Mouse (Mus musculus): ENCODE results near the gene Cbx4.

Cbx4 gene

DNA sequence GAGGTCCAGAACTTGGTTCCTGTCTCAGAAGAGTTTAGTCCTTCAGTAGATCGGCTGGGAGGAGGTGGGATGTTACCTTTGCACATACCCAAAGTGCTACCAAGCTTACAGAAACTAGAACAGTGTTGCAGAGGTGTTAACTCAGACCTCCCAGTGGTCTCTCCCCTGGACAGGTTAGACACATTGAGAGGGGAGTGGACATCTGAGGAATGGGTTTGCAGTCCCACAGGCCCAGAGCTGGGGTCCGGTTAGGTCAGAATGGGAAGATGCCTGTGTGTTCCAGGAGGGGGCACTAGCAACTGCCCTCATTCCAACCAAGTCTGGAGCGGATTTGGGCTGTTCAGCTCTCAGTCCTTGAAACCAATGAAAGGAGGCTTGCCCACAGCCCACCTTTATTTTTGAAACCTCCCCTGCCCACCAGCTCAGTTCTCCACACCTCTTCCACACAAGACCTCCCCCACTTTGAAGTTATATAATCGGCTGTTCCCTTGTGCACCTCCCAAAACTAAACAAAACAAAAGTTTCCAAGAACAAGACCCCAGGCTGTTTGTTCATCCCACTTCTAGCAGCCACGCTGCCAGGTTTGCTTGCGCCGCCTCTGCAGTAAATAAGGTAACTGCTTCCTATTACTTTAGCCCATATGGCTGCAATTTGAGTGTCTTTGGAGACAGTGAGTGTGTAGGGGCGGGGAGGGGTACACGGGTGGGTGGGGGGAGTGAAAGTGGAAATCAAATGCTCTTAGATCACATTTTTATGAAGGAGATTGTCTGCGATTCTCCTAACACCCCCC, 42.1 kb downstream of the Cbx4 start:
- in situ Hi-C loops (cut with MboI, MseI): no loop called here

DNA sequence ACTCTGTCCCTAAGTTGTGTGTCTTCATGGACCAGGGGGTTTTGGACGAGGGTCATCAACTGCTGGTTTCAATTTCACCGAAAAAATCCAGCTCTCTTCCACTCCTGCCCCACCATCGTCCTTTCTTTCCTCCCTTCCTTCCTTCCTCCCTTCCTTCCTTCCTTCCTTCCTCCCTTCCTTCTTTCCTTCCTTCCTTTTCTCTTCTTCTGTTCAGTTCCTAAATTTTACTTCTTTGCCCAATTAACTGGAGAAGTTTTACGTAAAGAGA, 42.8 kb downstream of the Cbx4 start:
- in situ Hi-C loops (cut with MboI, MseI): no loop called here

DNA sequence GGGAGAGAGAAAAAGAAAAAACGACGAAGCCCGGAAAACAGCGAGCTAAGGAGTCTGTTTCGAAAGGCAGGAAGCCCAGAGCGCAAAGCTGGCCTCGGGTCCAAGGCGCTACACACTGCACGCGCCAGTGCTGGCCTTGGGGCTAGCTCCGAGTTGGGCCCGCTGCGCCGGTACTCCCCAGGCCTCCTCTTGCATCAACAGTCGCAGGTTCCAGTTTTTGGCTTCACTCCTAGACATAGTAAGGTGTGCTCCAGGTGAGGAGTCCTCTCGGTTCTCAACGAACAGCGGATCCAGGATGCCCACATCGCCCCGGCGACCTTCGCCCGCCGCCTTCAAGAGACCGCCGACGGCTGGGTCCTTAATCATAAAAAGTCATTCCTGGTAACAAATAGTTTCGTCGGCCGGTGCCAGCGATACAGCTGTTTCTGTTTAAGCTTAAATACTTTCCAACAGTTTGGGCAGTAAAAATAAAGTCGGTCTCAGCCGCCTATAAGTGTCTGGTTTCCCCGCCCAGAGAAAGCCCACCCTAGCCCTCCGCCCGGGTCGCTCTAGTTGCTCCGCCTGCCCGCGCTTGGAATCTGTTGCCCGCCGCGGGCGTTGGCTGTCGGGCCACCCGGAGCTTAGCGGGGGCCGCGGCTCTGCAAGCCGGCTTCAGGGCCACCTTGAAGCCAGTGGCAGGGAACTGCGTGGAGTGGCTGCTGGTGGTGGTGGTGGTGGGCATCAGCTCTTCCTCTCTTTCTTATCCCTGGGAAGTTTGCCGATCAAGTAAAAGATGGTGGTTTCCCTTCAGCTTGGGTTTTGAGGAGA, 43.4 kb downstream of the Cbx4 start:
- in situ Hi-C loops (cut with MboI, MseI): no loop called here

GRCm38 (mm10) chr11:119041750-119042465, 44.1 kb downstream of the Cbx4 start:
- in situ Hi-C loops (cut with MboI, MseI): no loop called here

GRCm38 (mm10) chr11:119041325-119041716, 44.7 kb downstream of the Cbx4 start:
- in situ Hi-C loops (cut with MboI, MseI): no loop called here

DNA sequence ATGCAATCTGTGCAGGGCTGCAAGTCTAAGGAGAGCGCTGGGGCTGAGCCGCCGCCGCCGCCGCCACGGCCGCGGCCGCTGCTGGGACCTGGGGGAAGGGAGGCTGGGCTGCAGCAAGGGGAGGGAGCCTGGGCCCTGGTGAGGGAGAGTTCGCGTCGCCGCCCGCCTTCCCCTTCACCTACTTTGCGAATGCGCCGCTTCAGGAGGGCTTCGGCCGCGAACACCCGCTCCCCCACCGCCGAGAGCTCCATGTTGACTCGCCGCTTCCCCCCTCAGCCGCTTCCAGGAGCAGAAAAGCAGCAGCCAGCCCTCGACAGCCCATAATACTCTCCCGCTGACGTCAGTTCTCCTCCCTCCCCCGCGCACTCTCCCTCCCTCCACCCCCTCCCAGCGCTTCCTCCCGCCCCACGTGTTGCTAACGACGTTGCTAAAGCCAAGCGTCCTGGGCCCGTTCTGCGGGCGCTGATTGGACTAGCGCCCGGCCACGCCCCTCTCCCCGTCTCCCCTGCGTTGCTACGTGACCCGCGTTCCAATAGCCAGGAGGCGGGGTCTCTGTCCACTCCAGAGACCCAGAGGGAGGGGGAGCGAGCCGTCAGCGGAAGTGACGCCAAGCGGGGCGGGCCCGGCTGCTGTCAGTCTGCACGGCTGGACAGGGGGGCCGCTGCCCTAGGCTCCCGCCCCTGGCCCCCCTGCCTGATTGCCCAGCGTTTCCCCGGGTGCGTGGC, 45.3 kb downstream of the Cbx4 start, which contains the start of gene Cbx8:
Cbx8 (minus strand) TSS at position 370 of the 725 bp plus-strand sequence.
- in situ Hi-C loops (cut with MboI, MseI): no loop called here

DNA sequence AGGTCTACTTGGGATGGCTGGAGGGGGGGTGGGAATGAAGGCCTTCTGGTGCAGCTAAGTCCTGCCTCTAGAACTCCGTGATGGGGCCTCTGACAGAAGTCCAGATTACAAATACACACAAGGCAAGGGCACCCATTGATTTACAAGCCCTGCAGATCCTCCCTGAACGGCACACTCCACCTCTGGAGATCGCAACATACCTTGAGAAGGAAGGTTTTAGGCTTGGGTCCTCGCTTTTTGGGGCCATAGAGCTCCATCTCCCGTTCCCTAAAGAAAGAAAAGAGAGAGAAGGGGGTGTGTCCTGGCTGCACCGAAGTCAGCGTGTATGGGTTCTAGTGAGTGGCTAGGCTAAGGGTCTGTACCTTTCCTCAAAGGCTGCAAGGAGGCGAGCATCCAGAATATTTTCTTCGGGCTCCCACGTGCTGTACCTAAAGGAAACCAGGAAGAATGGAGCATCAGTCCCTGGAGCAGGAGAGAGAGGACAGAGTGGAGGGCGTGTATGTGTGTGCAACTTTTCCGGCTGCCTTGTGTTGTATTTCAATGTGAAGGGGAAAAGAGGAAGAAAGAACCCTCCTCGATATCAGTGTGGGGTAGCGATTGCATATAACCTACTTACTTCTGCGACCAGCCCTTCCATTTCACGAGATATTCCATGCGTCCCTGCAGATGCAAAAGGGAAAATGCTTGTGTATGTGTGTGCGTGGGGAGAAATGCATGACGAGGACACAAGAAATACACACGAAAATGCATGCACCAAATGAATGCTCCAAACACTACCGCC, 46.1 kb downstream of the Cbx4 start:
- in situ Hi-C loops (cut with MboI, MseI): no loop called here

GRCm38 (mm10) chr11:119038744-119039484, 47.1 kb downstream of the Cbx4 start:
- in situ Hi-C loops (cut with MboI, MseI): no loop called here

DNA sequence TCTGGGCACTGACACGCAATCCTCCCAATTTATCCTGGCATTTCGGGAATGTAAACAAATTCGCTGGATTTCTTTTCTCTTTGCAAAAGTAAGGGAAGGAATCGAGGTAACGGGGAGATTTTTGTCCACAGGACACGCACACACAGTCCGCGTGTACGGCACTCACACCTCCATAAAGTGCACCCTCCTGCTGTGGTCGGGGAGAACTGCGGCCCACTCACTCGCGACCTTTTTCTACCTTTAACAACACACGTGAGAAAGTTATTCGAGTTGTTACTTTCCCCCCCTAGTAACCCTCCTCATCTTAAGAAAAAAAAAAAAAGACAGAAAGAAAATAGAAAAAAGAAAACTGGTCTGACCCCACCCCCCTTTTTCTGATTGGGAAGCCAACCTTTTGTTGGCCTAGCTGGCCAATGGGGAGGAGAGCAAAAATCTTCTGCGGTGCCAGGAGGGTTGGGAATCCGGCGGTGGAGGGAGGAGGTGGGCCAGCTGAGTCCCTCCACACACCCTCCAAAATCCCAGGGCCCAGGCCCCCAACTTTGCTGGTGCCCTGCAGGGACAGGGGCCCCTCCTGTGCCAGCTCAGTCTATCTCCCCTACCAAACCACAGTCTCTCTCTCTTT, 48.1 kb downstream of the Cbx4 start:
- in situ Hi-C loops (cut with MboI, MseI): no loop called here

GRCm38 (mm10) chr11:119036934-119037779, 48.9 kb downstream of the Cbx4 start:
- in situ Hi-C loops (cut with MboI, MseI): no loop called here

DNA sequence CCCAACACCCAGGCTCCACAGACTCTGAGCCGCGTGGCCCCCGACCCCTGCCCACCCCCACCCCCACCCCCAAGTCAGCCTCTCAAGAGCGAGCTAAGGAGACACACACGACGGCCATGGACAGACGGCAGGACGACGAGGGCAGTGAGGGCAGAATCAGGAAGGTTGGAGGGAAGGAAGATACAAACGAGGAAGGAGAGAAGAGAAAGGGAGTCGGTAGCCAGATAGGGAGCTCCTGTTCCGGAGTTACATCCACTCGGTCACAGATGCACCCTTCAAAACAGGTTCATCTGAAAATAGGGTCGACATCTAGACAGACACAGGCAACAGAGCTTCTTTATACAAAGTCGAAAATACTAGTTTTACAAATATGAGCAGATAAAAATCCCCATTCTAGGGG, 49.6 kb downstream of the Cbx4 start:
- in situ Hi-C loops (cut with MboI, MseI): no loop called here

DNA sequence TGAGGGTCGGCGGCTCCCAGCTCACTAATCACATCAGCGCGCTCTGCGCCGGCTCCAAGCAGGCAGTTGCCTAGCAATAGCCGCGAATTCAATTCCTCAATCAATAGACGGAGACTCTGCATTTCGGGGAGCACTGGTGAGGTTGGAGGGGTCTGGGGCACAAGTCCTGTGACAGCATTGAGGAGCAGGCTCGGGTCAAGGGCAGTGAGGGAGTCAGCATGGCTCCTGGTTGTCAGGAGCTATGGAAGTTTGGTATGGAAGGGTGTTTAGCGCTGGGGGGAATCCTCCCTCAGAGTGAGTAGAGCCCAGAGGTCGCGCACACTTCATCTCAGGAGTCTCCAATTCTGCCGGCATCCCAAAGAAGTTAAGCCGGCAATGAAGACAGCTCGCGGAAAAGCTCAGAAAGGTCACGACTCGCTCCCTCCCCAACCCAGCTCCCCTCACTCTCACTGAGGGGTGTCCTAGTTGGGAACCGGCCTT, 50.3 kb downstream of the Cbx4 start:
- in situ Hi-C loops (cut with MboI, MseI): no loop called here

- in situ Hi-C loops (cut with MboI, MseI): no loop called here
Observed at GRCm38 (mm10) chr11:119035094-119035685, 50.8 kb downstream of the Cbx4 start.

- in situ Hi-C loops (cut with MboI, MseI): loop anchor here in 1 of 2 experiments (5.0 kb wide), 1 partner anchor 158 kb away; no protein-coding TSS in a partner anchor
Observed at GRCm38 (mm10) chr11:119034635-119035034, 51.4 kb downstream of the Cbx4 start.

GRCm38 (mm10) chr11:119033874-119034558, 52.0 kb downstream of the Cbx4 start:
- in situ Hi-C loops (cut with MboI, MseI): loop anchor here in 1 of 2 experiments (5.0 kb wide), 1 partner anchor 158 kb away; no protein-coding TSS in a partner anchor

Data from T-helper 17 cell (primary cell).